Comparison of ENCODE assay signal across 20 mouse cellular contexts in the genomic region with DNA sequence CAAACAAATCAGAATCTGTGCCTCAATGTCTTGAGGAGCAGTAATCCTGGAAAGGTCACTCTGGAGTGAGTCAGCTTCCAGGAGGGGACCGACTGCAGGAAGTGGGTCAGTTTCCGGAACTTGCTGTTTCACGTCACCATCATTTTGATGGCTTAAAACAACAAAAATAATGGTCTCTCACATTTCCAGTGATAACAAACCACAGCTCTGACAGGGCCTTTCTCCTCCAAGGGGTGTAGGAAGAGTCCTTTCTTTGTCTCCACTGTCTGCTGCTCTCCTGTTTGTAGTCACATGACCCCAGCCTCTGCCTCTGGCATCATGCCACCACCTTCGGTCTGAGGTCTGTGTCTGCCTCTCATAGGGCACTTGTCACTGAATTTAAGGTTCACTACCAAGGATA.
DNase-seq lines count a peak whose midpoint lies in the region; ATAC-seq and TF ChIP-seq lines count a peak whose summit lies in the region.
"Had no signal": no experiment of that assay in that cellular context is flagged by ENCODE, and none has a peak within 500 bp of the region (broad histone marks: within the 10 kb centered on the region; RNA-seq: fewer than 3 reads in every experiment).

No protein-coding gene starts in this region.

- no peaks in the 10 kb centered on the region for H3K36me3 ChIP-seq in forebrain, embryonic 13.5 days (ENCODE audit: poor library complexity, severe bottlenecking)
- H3K36me3 ChIP-seq in forebrain, postnatal 0 days (ENCODE audit: insufficient read depth), result no peaks in the 10 kb centered on the region
- H3K36me3 ChIP-seq in heart, embryonic 16.5 days (ENCODE audit: control insufficient read depth, insufficient read depth), result no peaks in the 10 kb centered on the region
- H3K36me3 ChIP-seq in heart, embryonic 10.5 days, result no peaks in the 10 kb centered on the region
- no peaks in the 10 kb centered on the region for H3K36me3 ChIP-seq in liver, postnatal 0 days (replicated peaks; ENCODE audit: insufficient read depth, low read length)
- H3K36me3 ChIP-seq: hindbrain, embryonic 15.5 days; limb, embryonic 10.5 days; liver, embryonic 12.5 days; midbrain, embryonic 15.5 days; stomach, embryonic 15.5 days had no signal

- no peak for TF ChIP-seq CTCF in forebrain, postnatal 0 days (IDR thresholded peaks at IDR 0.05; ENCODE audit: low read depth)
- no peak for TF ChIP-seq CTCF in liver, postnatal 0 days (IDR thresholded peaks at IDR 0.05; ENCODE audit: low read depth)

- no peak for DNase-seq in forebrain, postnatal 0 days
- DNase-seq in heart, embryonic 10.5 days (ENCODE audit: low spot score), result no peak
- DNase-seq in liver, postnatal 0 days, result no peak
- DNase-seq in liver, result no peak
- no peak for DNase-seq in ovary, postnatal 10 days (ENCODE audit: low spot score)
- DNase-seq: cerebellum, adult 9-11 months; heart, adult 18-20 months; spleen, adult 18-20 months; thymus, adult 2 months had no signal

- no peak for TF ChIP-seq EP300 in liver, postnatal 0 days (IDR thresholded peaks at IDR 0.05; ENCODE audit: low read depth)

- no peak overlapping the region for H3K4me2 ChIP-seq in forebrain, embryonic 13.5 days
- H3K4me2 ChIP-seq in forebrain, postnatal 0 days (ENCODE audit: low read depth), result no peak overlapping the region
- no peak overlapping the region for H3K4me2 ChIP-seq in heart, embryonic 16.5 days (ENCODE audit: low read depth, low read length)
- H3K4me2 ChIP-seq in liver, postnatal 0 days (ENCODE audit: low read depth, low read length), result no peak overlapping the region
- H3K4me2 ChIP-seq: hindbrain, embryonic 15.5 days; liver, embryonic 12.5 days; midbrain, embryonic 15.5 days; stomach, embryonic 15.5 days had no signal

- no peaks in the 10 kb centered on the region for H3K4me1 ChIP-seq in forebrain, embryonic 13.5 days
- no peaks in the 10 kb centered on the region for H3K4me1 ChIP-seq in forebrain, postnatal 0 days (ENCODE audit: insufficient read depth)
- 0 out of 2 replicates have a peak, but pooled peaks cover 4% of the 10 kb centered on the region for H3K4me1 ChIP-seq in heart, embryonic 16.5 days (ENCODE audit: control insufficient read depth, insufficient read depth, low read length)
- peaks cover 10% of the 10 kb centered on the region; the same call in 1 of the 2 replicates for H3K4me1 ChIP-seq in heart, embryonic 10.5 days
- no peaks in the 10 kb centered on the region for H3K4me1 ChIP-seq in liver, postnatal 0 days (ENCODE audit: insufficient read depth)
- H3K4me1 ChIP-seq: hindbrain, embryonic 15.5 days; limb, embryonic 10.5 days; liver, embryonic 12.5 days; midbrain, embryonic 15.5 days; stomach, embryonic 15.5 days had no signal

- no peaks in the 10 kb centered on the region for H3K9me3 ChIP-seq in forebrain, embryonic 13.5 days (replicated peaks)
- no peaks in the 10 kb centered on the region for H3K9me3 ChIP-seq in forebrain, postnatal 0 days (ENCODE audit: low read length)
- no peaks in the 10 kb centered on the region for H3K9me3 ChIP-seq in heart, embryonic 16.5 days (replicated peaks; ENCODE audit: control insufficient read depth, low read length)
- no peaks in the 10 kb centered on the region for H3K9me3 ChIP-seq in heart, embryonic 10.5 days
- no peaks in the 10 kb centered on the region for H3K9me3 ChIP-seq in liver, postnatal 0 days (ENCODE audit: low read length)
- H3K9me3 ChIP-seq: hindbrain, embryonic 15.5 days; limb, embryonic 10.5 days; liver, embryonic 12.5 days; midbrain, embryonic 15.5 days; stomach, embryonic 15.5 days had no signal

- no peaks in the 10 kb centered on the region for H3K27me3 ChIP-seq in forebrain, embryonic 13.5 days
- no peaks in the 10 kb centered on the region for H3K27me3 ChIP-seq in forebrain, postnatal 0 days (ENCODE audit: insufficient read depth, low read length)
- H3K27me3 ChIP-seq in heart, embryonic 16.5 days (ENCODE audit: control insufficient read depth, insufficient read depth, low read length), result no peaks in the 10 kb centered on the region
- H3K27me3 ChIP-seq in heart, embryonic 10.5 days (ENCODE audit: insufficient read depth, poor library complexity, severe bottlenecking), result no peaks in the 10 kb centered on the region
- no peaks in the 10 kb centered on the region for H3K27me3 ChIP-seq in liver, postnatal 0 days (ENCODE audit: insufficient read depth, low read length)
- H3K27me3 ChIP-seq: hindbrain, embryonic 15.5 days; liver, embryonic 12.5 days; midbrain, embryonic 15.5 days; stomach, embryonic 15.5 days had no signal

- H3K27ac ChIP-seq in forebrain, embryonic 13.5 days, result no peak overlapping the region
- no peak overlapping the region for H3K27ac ChIP-seq in forebrain, postnatal 0 days (ENCODE audit: low read depth, low read length)
- no peak overlapping the region for H3K27ac ChIP-seq in heart, embryonic 16.5 days (ENCODE audit: low read length)
- no peak overlapping the region for H3K27ac ChIP-seq in heart, embryonic 10.5 days
- no peak overlapping the region for H3K27ac ChIP-seq in liver, postnatal 0 days (ENCODE audit: low read depth)
- H3K27ac ChIP-seq: hindbrain, embryonic 15.5 days; layer of hippocampus, adult 2 months; limb, embryonic 10.5 days; liver, embryonic 12.5 days; midbrain, embryonic 15.5 days; stomach, embryonic 15.5 days had no signal

- H3K9ac ChIP-seq in forebrain, embryonic 13.5 days, result no peak overlapping the region
- H3K9ac ChIP-seq in forebrain, postnatal 0 days, result no peak overlapping the region
- H3K9ac ChIP-seq in heart, embryonic 16.5 days (ENCODE audit: low read length), result no peak overlapping the region
- no peak overlapping the region for H3K9ac ChIP-seq in liver, postnatal 0 days (replicated peaks)
- H3K9ac ChIP-seq: hindbrain, embryonic 15.5 days; liver, embryonic 12.5 days; midbrain, embryonic 15.5 days; stomach, embryonic 15.5 days had no signal

- peak; percentile 55; the same call in 1 of the 2 replicates for ATAC-seq in forebrain, embryonic 13.5 days
- ATAC-seq in forebrain, postnatal 0 days, result no peak
- ATAC-seq in heart, embryonic 16.5 days (replicated peaks; ENCODE audit: extremely low read depth, insufficient read depth, low FRiP score), result peak; percentile 32; the same call in 1 of the 2 replicates
- ATAC-seq in liver, postnatal 0 days, result peak; percentile 35; the same call in 1 of the 2 replicates
- peak; percentile 32 to 36; a peak in 2 of 4 replicates for ATAC-seq in hematopoietic stem cell, adult 5-6 weeks (replicated peaks in 1 of 2; ENCODE audit: insufficient read depth in 1 of 2, low FRiP score in 2 of 2, low TSS enrichment in 1 of 2, low read depth in 1 of 2, poor library complexity in 2 of 2, severe bottlenecking in 2 of 2)
- ATAC-seq: intestine, postnatal 0 days; liver, embryonic 12.5 days; midbrain, embryonic 15.5 days had no signal

- no peak overlapping the region for H3K4me3 ChIP-seq in forebrain, embryonic 13.5 days
- H3K4me3 ChIP-seq in forebrain, postnatal 0 days (ENCODE audit: low read depth, low read length), result no peak overlapping the region
- H3K4me3 ChIP-seq in heart, embryonic 16.5 days (ENCODE audit: low read length), result no peak overlapping the region
- no peak overlapping the region for H3K4me3 ChIP-seq in heart, embryonic 10.5 days
- no peak overlapping the region for H3K4me3 ChIP-seq in liver, postnatal 0 days (ENCODE audit: low read depth, low read length)
- H3K4me3 ChIP-seq: erythroblast, embryonic 14.5 days; hindbrain, embryonic 15.5 days; layer of hippocampus, adult 2 months; limb, embryonic 10.5 days; liver, embryonic 12.5 days; midbrain, embryonic 15.5 days; stomach, embryonic 15.5 days had no signal

- 79% methylated on average over 4 of the region's 4 CpGs for WGBS in forebrain, embryonic 13.5 days
- 69% methylated on average over 4 of the region's 4 CpGs for WGBS in forebrain, postnatal 0 days
- WGBS in heart, embryonic 16.5 days, result 41% methylated on average over 4 of the region's 4 CpGs
- WGBS in heart, embryonic 10.5 days, result 54% methylated on average over 4 of the region's 4 CpGs
- 28% methylated on average over 4 of the region's 4 CpGs for WGBS in liver, postnatal 0 days (ENCODE audit: insufficient replicate concordance)
